Mouse (Mus musculus): Measurements from ENCODE around the gene BC017158. TPM values are rescaled to one million over a fixed set of nuclear protein-coding genes. Genes with fewer than 3 reads are reported as not detected.

The BC017158 gene
- polyA plus RNA-seq, 1 experiment from 2014 or later: 16.7 TPM

DNA sequence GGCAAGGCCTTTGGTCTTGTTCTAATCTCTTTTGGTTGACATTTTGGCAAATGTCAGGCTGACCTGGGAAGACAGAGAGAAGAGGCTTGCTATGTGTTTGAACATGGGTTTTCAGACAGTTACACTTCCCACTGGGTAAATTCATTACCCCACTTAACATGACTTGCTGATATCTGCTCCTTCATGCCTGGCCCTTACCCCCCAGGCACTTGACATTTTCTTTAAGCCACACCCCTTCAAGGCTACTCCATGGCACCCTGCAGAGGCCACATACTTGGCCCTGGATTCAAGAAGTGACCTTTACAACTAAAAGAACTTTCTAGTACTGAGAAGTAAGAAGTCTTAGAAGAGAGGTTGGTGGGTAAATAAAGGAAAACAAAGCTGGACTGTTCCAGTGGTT is 9.9 kb upstream of the BC017158 start:
- Histone ChIP-seq H3K9me3 (replicated peaks) (no peaks in the 10 kb centered on the region), H3K4me3 (replicated peaks) (no peak overlapping the region), H3K4me1 (replicated peaks) (peaks cover 48% of the 10 kb centered on the region), H3K27me3 (peaks cover 9% of the 10 kb centered on the region), H3K27ac (no peak overlapping the region), H3K4me2 (no peak overlapping the region), H3K36me3 (peaks cover 1% of the 10 kb centered on the region; the same call in 1 of the 2 replicates), H3K9ac (no peak overlapping the region)
- ATAC-seq (ENCODE audit: low read depth) (no peak), DNase-seq (no peak)

DNA sequence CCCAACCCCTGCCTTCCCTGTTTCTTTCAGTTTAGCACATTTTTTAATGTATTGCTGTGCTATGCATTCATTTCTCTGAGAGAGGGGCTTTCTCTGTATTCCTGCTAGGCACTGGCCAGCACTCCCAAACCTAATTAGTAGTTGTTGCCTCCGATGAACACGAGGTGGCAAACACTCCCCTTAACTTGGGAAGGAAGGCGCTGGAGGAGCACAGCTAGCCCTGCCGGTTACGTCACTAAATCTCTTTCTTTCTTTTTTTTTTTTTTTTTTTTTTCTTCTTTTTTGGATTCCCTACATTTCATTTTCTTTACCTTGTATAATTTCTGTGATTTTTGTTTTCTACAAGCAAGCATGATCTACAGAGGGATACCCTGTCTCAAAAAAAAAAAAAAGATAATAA is 6.9 kb upstream of the BC017158 start:
- Histone ChIP-seq H3K36me3 (peaks cover 12% of the 10 kb centered on the region), H3K27me3 (no peaks in the 10 kb centered on the region), H3K4me1 (replicated peaks) (peaks cover 68% of the 10 kb centered on the region), H3K27ac (peak overlapping the region; percentile 60), H3K4me2 (no peak overlapping the region), H3K9ac (no peak overlapping the region; the same call in 1 of the 2 replicates), H3K4me3 (replicated peaks) (no peak overlapping the region), H3K9me3 (replicated peaks) (no peaks in the 10 kb centered on the region)
- DNase-seq (peak; percentile 21), ATAC-seq (ENCODE audit: low read depth) (no peak)
- 7% methylated on average over 5 of the region's 5 CpGs for WGBS (ENCODE audit: insufficient replicate concordance)

DNA sequence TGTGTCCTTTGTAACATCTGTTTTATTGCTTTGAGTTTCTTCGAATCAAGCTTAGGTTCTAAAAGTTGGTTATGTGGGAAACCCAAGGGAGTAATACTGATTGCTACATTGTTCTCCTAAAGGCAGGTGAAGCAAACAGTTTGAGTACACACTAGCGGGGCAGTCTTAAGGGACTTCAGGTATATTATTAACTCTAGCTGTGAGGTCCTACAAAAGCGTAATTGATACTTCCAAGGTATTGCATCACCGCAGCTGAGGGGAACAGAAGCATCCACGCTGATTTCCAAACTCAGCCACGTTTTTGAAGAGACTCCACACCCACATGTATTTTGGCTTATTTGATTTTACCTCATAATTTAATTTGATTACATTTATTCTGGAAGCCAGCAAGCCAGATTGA is 6.2 kb upstream of the BC017158 start:
- ATAC-seq (ENCODE audit: low read depth) (no peak), DNase-seq (no peak)
- peaks cover 63% of the 10 kb centered on the region for H3K4me1 ChIP-seq (replicated peaks)
- 75% methylated on average over 6 of the region's 6 CpGs for WGBS (ENCODE audit: insufficient replicate concordance)
- peak overlapping the region; percentile 60 for H3K27ac ChIP-seq
- no peak overlapping the region for H3K4me2 ChIP-seq
- no peak overlapping the region for H3K9ac ChIP-seq
- H3K36me3 ChIP-seq: peaks cover 12% of the 10 kb centered on the region
- no peaks in the 10 kb centered on the region for H3K9me3 ChIP-seq (replicated peaks)
- H3K27me3 ChIP-seq: no peaks in the 10 kb centered on the region
- H3K4me3 ChIP-seq (replicated peaks): no peak overlapping the region

DNA sequence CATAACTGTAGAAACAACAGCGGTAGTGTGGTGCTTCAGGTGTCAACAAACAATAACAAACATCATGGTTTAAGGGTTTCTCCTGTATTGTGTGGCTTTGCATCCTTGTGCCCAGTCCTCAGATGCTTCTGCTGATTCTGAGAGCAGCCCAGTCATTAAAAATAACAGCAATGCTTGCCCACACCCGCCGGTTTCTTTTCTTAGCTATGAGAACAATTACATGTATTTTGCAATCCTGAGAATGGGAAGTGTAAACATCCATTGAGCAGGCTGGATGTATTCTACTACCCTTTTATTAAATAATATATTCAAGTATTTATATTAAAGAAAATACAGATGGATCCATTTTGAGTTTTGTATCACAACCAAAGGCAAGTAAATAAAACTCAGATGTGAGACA is 4.2 kb upstream of the BC017158 start:
- ATAC-seq (ENCODE audit: low read depth): no peak
- Histone ChIP-seq H3K9ac (peak overlapping the region; percentile 79), H3K9me3 (replicated peaks) (no peaks in the 10 kb centered on the region), H3K27ac (peak overlapping the region; percentile 93), H3K4me1 (replicated peaks) (peaks cover 65% of the 10 kb centered on the region), H3K27me3 (no peaks in the 10 kb centered on the region), H3K4me3 (replicated peaks) (peak overlapping the region; percentile 63), H3K4me2 (peak overlapping the region; percentile 75), H3K36me3 (peaks cover 12% of the 10 kb centered on the region)
- 70% methylated on average over 3 of the region's 3 CpGs for WGBS (ENCODE audit: insufficient replicate concordance)
- DNase-seq: no peak

DNA sequence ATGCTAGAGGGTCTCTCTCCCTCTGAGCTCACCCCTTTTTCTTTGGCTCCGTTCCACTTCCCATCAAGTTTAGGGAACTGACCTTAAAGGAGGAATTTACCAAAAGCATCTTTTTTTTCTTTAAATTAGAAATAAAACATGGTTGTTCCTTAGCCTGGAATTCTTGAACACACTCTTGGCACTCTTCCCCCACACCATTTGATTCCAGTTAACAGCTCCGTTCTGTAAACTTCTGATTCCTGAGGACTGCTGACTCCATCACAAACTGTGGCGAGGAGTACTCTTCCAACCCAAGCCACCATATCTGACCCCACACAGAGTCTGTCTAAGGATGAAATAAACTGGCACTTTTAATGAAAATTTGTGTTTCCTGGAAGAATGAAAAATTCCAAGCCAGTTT is 3.0 kb upstream of the BC017158 start:
- Histone ChIP-seq H3K36me3 (peaks cover 13% of the 10 kb centered on the region), H3K9ac (peak overlapping the region; percentile 79; the same call in 1 of the 2 replicates), H3K4me3 (replicated peaks) (no peak overlapping the region), H3K4me2 (no peak overlapping the region), H3K27ac (peak overlapping the region; percentile 93), H3K27me3 (no peaks in the 10 kb centered on the region), H3K4me1 (replicated peaks) (peaks cover 77% of the 10 kb centered on the region), H3K9me3 (replicated peaks) (no peaks in the 10 kb centered on the region)
- WGBS (ENCODE audit: insufficient replicate concordance): 75% methylated on average over 3 of the region's 3 CpGs
- no peak for ATAC-seq (ENCODE audit: low read depth)
- no peak for DNase-seq

DNA sequence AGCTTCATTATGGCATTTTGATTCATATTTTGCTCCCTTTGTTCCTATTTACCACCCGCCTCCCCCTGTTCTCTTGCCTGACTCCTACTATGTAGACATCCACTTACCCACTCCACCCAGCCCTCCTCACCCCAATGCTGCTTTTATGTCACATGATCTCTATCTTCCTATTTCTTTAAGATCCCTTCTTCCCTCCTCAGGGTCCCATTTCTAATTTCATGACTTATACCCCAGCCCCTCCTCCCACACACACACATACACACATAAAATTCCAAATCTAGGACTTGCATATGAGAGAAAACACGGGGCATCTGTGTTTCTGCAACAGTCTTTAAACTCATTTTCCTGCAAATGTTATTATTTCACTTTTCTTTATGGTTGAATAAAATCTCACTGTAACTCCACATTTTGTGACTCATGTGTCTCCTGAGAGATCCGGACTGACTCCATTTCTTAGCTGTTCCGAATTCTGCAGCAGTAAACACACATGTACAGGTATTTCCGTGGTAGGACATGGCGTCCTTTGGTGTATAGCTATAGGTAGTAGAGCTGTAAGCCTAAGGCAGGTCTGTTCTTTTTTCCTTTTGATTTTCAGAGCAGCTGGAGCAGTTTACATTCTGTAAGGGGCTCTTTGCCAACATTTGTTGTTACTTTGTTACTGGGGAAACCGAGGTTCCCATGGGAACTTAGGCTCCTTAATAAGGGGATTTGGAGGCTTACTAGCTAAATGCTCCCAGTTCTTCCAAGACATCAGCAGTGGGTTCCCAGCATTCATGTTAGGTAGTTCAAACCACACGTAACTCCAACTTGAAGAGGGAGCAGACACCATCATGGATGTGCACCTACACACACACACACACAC is 742 bp upstream of the BC017158 start:
- Histone ChIP-seq H3K36me3 (peaks cover 29% of the 10 kb centered on the region), H3K4me3 (replicated peaks) (peak overlapping the region; percentile 87), H3K27ac (peak overlapping the region; percentile 94), H3K9ac (peak overlapping the region; percentile 97), H3K4me1 (replicated peaks) (peaks cover 87% of the 10 kb centered on the region), H3K27me3 (no peaks in the 10 kb centered on the region), H3K4me2 (peak overlapping the region; percentile 91), H3K9me3 (replicated peaks) (no peaks in the 10 kb centered on the region)
- ATAC-seq (ENCODE audit: low read depth): peak; percentile 57
- 76% methylated on average over 8 of the region's 8 CpGs for WGBS (ENCODE audit: insufficient replicate concordance)
- no peak for DNase-seq

DNA sequence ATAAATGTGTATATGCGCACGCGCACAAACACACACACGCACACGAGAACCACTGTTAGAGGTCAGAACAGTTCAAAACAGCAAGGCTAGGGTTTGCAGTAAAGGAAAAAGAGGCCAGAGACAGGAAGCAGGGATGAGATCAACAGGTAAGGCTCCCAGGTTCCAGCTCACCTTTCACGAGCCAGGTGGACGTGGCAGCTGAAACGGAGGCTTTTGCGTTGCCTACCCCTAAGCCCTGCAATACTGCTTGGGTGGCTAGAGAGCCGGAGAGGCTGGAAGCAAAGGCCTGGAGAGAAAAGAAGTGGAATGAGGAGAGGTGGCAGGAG is 716 bp downstream of the BC017158 start:
- Histone ChIP-seq H3K9ac (peak overlapping the region; percentile 97), H3K4me3 (replicated peaks) (peak overlapping the region; percentile 87), H3K4me2 (peak overlapping the region; percentile 91), H3K9me3 (replicated peaks) (no peaks in the 10 kb centered on the region), H3K27ac (peak overlapping the region; percentile 94), H3K4me1 (replicated peaks) (peaks cover 86% of the 10 kb centered on the region), H3K27me3 (no peaks in the 10 kb centered on the region), H3K36me3 (peaks cover 36% of the 10 kb centered on the region)
- peak; percentile 3; the same call in 1 of the 2 replicates for ATAC-seq (ENCODE audit: low read depth)
- WGBS (ENCODE audit: insufficient replicate concordance): 25% methylated on average over 10 of the region's 10 CpGs
- DNase-seq: peak; percentile 16

DNA sequence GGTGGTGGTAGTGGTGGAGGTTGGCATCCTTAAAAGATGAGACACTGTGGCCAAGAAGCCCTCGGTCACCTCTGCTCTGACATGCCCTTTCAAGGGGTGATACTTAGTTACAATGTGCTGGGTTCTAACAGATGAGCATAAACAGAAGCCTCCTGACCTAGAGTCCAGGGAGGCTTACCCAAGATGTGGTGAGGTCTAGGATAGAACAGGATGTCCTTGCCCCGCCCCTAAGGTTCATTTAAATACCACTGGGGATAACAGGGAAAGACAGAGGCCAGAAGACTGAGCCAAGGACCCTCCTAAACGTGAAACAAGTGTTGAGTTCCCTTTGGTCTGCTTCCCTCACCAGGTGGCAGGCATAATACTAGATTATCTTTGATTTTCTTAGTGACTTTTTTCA is 1.5 kb downstream of the BC017158 start:
- no peaks in the 10 kb centered on the region for H3K27me3 ChIP-seq
- ATAC-seq (ENCODE audit: low read depth) (peak; percentile 38), DNase-seq (peak; percentile 17)
- H3K9me3 ChIP-seq (replicated peaks): no peaks in the 10 kb centered on the region
- H3K9ac ChIP-seq: peak overlapping the region; percentile 97
- WGBS (ENCODE audit: insufficient replicate concordance): 47% methylated on average over 3 of the region's 3 CpGs
- peak overlapping the region; percentile 94 for H3K27ac ChIP-seq
- peak overlapping the region; percentile 91 for H3K4me2 ChIP-seq
- peaks cover 84% of the 10 kb centered on the region for H3K4me1 ChIP-seq (replicated peaks)
- H3K4me3 ChIP-seq (replicated peaks): peak overlapping the region; percentile 87
- peaks cover 36% of the 10 kb centered on the region for H3K36me3 ChIP-seq

DNA sequence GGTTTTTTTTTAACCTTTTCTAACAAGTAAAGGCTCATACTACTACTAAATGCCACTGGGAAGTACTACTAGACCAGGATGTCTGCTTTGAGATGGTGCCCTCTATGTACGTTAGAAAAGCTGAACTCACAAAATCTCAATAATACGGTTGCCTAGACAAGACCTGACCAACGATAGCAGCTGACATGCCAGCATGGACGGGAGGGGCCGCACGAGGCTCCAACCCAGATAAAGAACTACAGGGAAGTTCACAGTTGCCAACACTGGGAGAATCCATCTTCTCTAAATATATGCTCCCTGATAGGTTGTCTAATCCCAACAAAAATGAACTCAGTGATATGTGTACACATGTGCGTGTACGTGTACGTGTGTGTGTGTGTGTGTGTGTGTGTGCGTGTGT is 3.2 kb downstream of the BC017158 start:
- DNase-seq (peak; percentile 22), ATAC-seq (ENCODE audit: low read depth) (peak; percentile 51)
- Histone ChIP-seq H3K27me3 (no peaks in the 10 kb centered on the region), H3K36me3 (peaks cover 52% of the 10 kb centered on the region), H3K9me3 (replicated peaks) (no peaks in the 10 kb centered on the region), H3K4me1 (replicated peaks) (peaks cover 84% of the 10 kb centered on the region), H3K4me2 (peak overlapping the region; percentile 91), H3K4me3 (replicated peaks) (peak overlapping the region; percentile 2; the same call in 1 of the 2 replicates), H3K27ac (peak overlapping the region; percentile 94), H3K9ac (peak overlapping the region; percentile 52)
- WGBS (ENCODE audit: insufficient replicate concordance): 56% methylated on average over 10 of the region's 10 CpGs

DNA sequence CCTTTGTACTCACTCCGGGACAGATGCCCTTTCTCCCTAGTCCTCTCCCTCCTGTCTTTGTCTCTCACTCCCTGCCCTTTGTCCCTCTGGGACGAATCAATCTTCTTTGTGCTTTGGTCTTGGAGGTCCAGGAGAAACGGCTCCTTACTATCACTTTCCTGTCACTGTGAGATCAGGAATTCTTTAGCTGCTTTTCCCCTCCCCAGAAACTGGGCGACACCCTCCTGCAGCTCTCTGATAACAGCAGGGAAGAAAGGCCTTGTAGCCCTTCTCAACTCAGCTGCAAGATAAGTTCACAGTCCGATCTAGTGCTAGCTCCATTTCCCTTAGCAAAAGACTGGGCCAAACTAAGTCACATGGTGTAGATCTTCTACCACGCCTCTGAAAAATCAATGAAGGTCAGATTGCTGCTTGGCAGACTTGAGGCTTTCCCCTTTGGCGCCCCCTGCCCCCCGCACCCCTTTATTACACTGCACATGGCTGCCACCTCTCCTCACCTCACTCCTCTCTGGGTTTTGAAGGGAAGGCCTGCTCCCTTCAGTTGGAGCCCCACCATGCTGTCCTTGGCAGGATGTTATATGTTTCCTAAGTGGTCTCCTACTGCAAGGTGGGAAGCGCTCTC is 8.9 kb downstream of the BC017158 start:
- H3K9me3 ChIP-seq (replicated peaks): no peaks in the 10 kb centered on the region
- WGBS (ENCODE audit: insufficient replicate concordance): 15% methylated on average over 9 of the region's 9 CpGs
- H3K27ac ChIP-seq: peak overlapping the region; percentile 98
- H3K4me3 ChIP-seq (replicated peaks): peak overlapping the region; percentile 60
- peaks cover 80% of the 10 kb centered on the region for H3K36me3 ChIP-seq
- peak; percentile 77 for DNase-seq
- ATAC-seq (ENCODE audit: low read depth): peak; percentile 99
- H3K27me3 ChIP-seq: no peaks in the 10 kb centered on the region
- peaks cover 93% of the 10 kb centered on the region for H3K4me1 ChIP-seq (replicated peaks)
- peak overlapping the region; percentile 79 for H3K9ac ChIP-seq
- H3K4me2 ChIP-seq: peak overlapping the region; percentile 79

DNA sequence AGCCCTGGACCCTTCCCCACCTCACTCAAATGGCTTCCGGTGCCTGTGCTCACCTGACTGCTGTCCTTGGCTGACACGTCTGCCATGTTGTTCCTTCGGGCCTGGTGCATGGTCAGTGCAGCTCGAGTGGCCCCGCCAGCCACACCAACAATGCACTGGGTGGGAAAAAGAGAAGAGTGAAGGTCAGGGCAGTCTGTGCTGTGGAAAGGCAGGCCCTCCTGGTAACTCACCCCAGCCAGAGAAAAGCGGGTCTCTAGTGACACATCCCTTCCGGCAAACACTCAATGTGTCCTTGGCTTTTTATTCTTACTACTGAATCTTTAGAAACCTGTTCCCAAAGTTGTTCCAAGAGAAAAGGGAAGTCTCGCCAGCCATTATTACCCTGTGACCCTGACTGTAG is 12.9 kb downstream of the BC017158 start:
- peak overlapping the region; percentile 33; the same call in 1 of the 2 replicates for H3K9ac ChIP-seq
- H3K4me1 ChIP-seq (replicated peaks): peaks cover 78% of the 10 kb centered on the region
- ATAC-seq (ENCODE audit: low read depth) (no peak), DNase-seq (no peak)
- no peak overlapping the region for H3K4me2 ChIP-seq
- no peaks in the 10 kb centered on the region for H3K27me3 ChIP-seq
- WGBS (ENCODE audit: insufficient replicate concordance): 84% methylated on average over 8 of the region's 8 CpGs
- peaks cover 73% of the 10 kb centered on the region for H3K36me3 ChIP-seq
- H3K27ac ChIP-seq: peak overlapping the region; percentile 98
- no peak overlapping the region for H3K4me3 ChIP-seq (replicated peaks)
- no peaks in the 10 kb centered on the region for H3K9me3 ChIP-seq (replicated peaks)

Data from liver, embryonic 13.5 days (tissue).